ENCODE assay signal across 8 mouse cellular contexts in genomic region chr8:71562751-71563150, GRCm38 (mm10). TPM values are rescaled to one million over a fixed set of nuclear protein-coding genes. Genes with fewer than 3 reads are reported as not detected.
A peak's percentile ranks its signal among the peaks of the same experiment; 100 is the strongest.
DNase-seq lines count a peak whose midpoint lies in the region; ATAC-seq and TF ChIP-seq lines count a peak whose summit lies in the region.

No protein-coding gene starts in this region.

- peak overlapping the region; percentile 45 for H3K4me3 ChIP-seq in gastrocnemius, adult 2 months
- H3K4me3 ChIP-seq in hindbrain, embryonic 15.5 days, result peak overlapping the region; percentile 30
- peak overlapping the region; percentile 42 for H3K4me3 ChIP-seq in midbrain, embryonic 10.5 days

- H3K27me3 ChIP-seq in hindbrain, embryonic 15.5 days, result peaks cover 60% of the 10 kb centered on the region
- H3K27me3 ChIP-seq in midbrain, embryonic 10.5 days (ENCODE audit: low read depth, poor library complexity, severe bottlenecking), result peaks cover 98% of the 10 kb centered on the region

- H3K9me3 ChIP-seq in hindbrain, embryonic 15.5 days, result no peaks in the 10 kb centered on the region; the same call in 1 of the 2 replicates
- peaks cover 9% of the 10 kb centered on the region for H3K9me3 ChIP-seq in midbrain, embryonic 10.5 days (replicated peaks)

- H3K9ac ChIP-seq in hindbrain, embryonic 15.5 days, result peak overlapping the region; percentile 40

- H3K4me2 ChIP-seq in hindbrain, embryonic 15.5 days, result peak overlapping the region; percentile 54

- DNase-seq in NIH3T3 (ENCODE audit: low read depth), result peak; percentile 79
- peak; percentile 88 to 91 for DNase-seq in cerebellum, postnatal 10 days
- DNase-seq in gastrocnemius, adult 2 months, result peak; percentile 91
- DNase-seq in left cerebral cortex, postnatal 4 days, result peak; percentile 81
- DNase-seq in midbrain, embryonic 10.5 days (ENCODE audit: low spot score), result peak; percentile 71
- peak; percentile 73 for DNase-seq in right cerebral cortex, postnatal 25 days
- peak; percentile 70 to 84 for DNase-seq in urinary bladder, postnatal 36 days (ENCODE audit: low spot score in 2 of 2)

- peak; percentile 97; the same call in 1 of the 2 replicates for TF ChIP-seq CTCF in gastrocnemius, adult 2 months (IDR thresholded peaks at IDR 0.05)

- intact Hi-C loops in gastrocnemius, adult 2 months (cut with DNase I), result loop anchor here (1.0 kb wide), 2 partner anchors 71 to 98 kb away; no protein-coding TSS in a partner anchor
- intact Hi-C loops in left cerebral cortex, postnatal 4 days (cut with DNase I), result loop anchor here (5.0 to 10.0 kb wide), 2 partner anchors 35 to 102 kb away; partner anchors contain the start of gene Fam129c

- peaks cover 20% of the 10 kb centered on the region for H3K4me1 ChIP-seq in hindbrain, embryonic 15.5 days (replicated peaks)
- H3K4me1 ChIP-seq in midbrain, embryonic 10.5 days, result peaks cover 22% of the 10 kb centered on the region

- no peak for ATAC-seq in hindbrain, embryonic 15.5 days (ENCODE audit: low FRiP score, low read depth)

- WGBS in hindbrain, embryonic 15.5 days, result under 1% methylated on average over 33 of the region's 33 CpGs
- 1% methylated on average over 33 of the region's 33 CpGs for WGBS in midbrain, embryonic 10.5 days

- peak overlapping the region; percentile 25 for H3K27ac ChIP-seq in gastrocnemius, adult 2 months
- no peak overlapping the region for H3K27ac ChIP-seq in hindbrain, embryonic 15.5 days (replicated peaks)
- no peak overlapping the region for H3K27ac ChIP-seq in midbrain, embryonic 10.5 days (replicated peaks)

- no peaks in the 10 kb centered on the region for H3K36me3 ChIP-seq in hindbrain, embryonic 15.5 days
- H3K36me3 ChIP-seq in midbrain, embryonic 10.5 days, result no peaks in the 10 kb centered on the region

RNA-seq across cellular contexts. Expression of gene Nxnl1, which starts 3.6 kb away (rescaled TPM):
- not detected for total RNA-seq in gastrocnemius, adult 2 months (2021)
- 0.06 and 0.08 TPM in 2 replicates for polyA plus RNA-seq in hindbrain, embryonic 15.5 days (2015; fragmentation: Nextera tagmentation; extraction: Ambion mirVana)
- total RNA-seq in left cerebral cortex, postnatal 4 days (2021), result not detected
- not detected in 2 replicates for polyA plus RNA-seq in midbrain, embryonic 10.5 days (2016; fragmentation: Nextera tagmentation; extraction: Ambion mirVana)

RNA-seq across cellular contexts. Expression of gene Tmem221, which starts 4.1 kb away (rescaled TPM):
- not detected for total RNA-seq in gastrocnemius, adult 2 months (2021)
- 0.21 and 0.38 TPM in 2 replicates for polyA plus RNA-seq in hindbrain, embryonic 15.5 days (2015; fragmentation: Nextera tagmentation; extraction: Ambion mirVana)
- total RNA-seq in left cerebral cortex, postnatal 4 days (2021), result not detected
- 0.14 TPM in 2 replicates for polyA plus RNA-seq in midbrain, embryonic 10.5 days (2016; fragmentation: Nextera tagmentation; extraction: Ambion mirVana)

RNA-seq across cellular contexts. Expression of gene Slc27a1, which starts 5.9 kb away (rescaled TPM):
- 100 to 1,000 TPM in 1 of 2 experiments, 10 to 100 TPM in 1; 57.2 to 116 TPM for total RNA-seq in gastrocnemius, adult 2 months (2021)
- 83.9 and 87.4 TPM in 2 replicates for polyA plus RNA-seq in hindbrain, embryonic 15.5 days (2015; fragmentation: Nextera tagmentation; extraction: Ambion mirVana)
- 10 to 100 TPM; 60.5 to 71.1 TPM for total RNA-seq in left cerebral cortex, postnatal 4 days (2021)
- 21.5 and 27.0 TPM in 2 replicates for polyA plus RNA-seq in midbrain, embryonic 10.5 days (2016; fragmentation: Nextera tagmentation; extraction: Ambion mirVana)

RNA-seq across cellular contexts. Expression of gene Mvb12a, which starts 20.0 kb away (rescaled TPM):
- 10 to 100 TPM; 21.5 to 27.7 TPM for total RNA-seq in gastrocnemius, adult 2 months (2021)
- polyA plus RNA-seq in hindbrain, embryonic 15.5 days (2015; fragmentation: Nextera tagmentation; extraction: Ambion mirVana), result 60.3 and 61.7 TPM in 2 replicates
- 10 to 100 TPM; 37.4 to 40.7 TPM for total RNA-seq in left cerebral cortex, postnatal 4 days (2021)
- 62.1 and 62.9 TPM in 2 replicates for polyA plus RNA-seq in midbrain, embryonic 10.5 days (2016; fragmentation: Nextera tagmentation; extraction: Ambion mirVana)

RNA-seq across cellular contexts. Expression of gene Bst2, which starts 25.5 kb away (rescaled TPM):
- total RNA-seq in gastrocnemius, adult 2 months (2021), result 1 to 10 TPM; 4.3 to 8.3 TPM
- 11.3 and 19.5 TPM in 2 replicates for polyA plus RNA-seq in hindbrain, embryonic 15.5 days (2015; fragmentation: Nextera tagmentation; extraction: Ambion mirVana)
- 1 to 10 TPM; 3.0 to 3.5 TPM for total RNA-seq in left cerebral cortex, postnatal 4 days (2021)
- polyA plus RNA-seq in midbrain, embryonic 10.5 days (2016; fragmentation: Nextera tagmentation; extraction: Ambion mirVana), result 8.6 and 9.3 TPM in 2 replicates
